ENCODE assay signal across 28 mouse cellular contexts in the genomic region with DNA sequence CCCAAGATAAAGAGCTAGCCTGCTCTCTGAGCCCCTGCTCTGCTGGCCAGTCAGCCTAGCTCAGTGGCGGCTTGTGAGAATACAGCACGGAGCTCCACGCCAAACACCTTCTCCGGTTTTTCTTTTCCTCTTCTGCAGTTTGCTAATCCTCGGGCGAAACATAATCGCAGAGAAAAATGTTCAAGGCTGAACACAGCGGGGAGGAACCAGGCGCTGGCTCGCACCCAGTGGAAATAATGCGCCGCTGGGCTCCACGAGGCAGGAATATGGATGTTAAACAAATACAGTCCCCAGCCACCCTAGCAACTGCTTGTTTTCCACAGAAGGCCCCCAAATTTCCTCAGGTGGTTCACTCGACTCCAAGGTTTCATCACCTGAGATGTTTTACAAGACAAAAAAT.
A peak's percentile ranks its signal among the peaks of the same experiment; 100 is the strongest.
DNase-seq lines count a peak whose midpoint lies in the region; ATAC-seq and TF ChIP-seq lines count a peak whose summit lies in the region.
"Had no signal": no experiment of that assay in that cellular context is flagged by ENCODE, and none has a peak within 500 bp of the region (broad histone marks: within the 10 kb centered on the region; RNA-seq: fewer than 3 reads in every experiment).

No protein-coding gene starts in this region.

- H3K9ac ChIP-seq in embryonic facial prominence, embryonic 13.5 days: no peak overlapping the region
- H3K9ac ChIP-seq in hindbrain, postnatal 0 days (replicated peaks; ENCODE audit: low read length): no peak overlapping the region
- H3K9ac ChIP-seq in hindbrain, embryonic 11.5 days (ENCODE audit: low read depth, low read length): no peak overlapping the region
- no peak overlapping the region for H3K9ac ChIP-seq in embryonic facial prominence, embryonic 14.5 days (ENCODE audit: low read depth, low read length)
- H3K9ac ChIP-seq in forebrain, embryonic 11.5 days (ENCODE audit: low read length): no peak overlapping the region
- H3K9ac ChIP-seq: embryonic facial prominence, embryonic 12.5 days; forebrain, embryonic 12.5 days; forebrain, postnatal 0 days; lung, embryonic 15.5 days had no signal

- H3K9me3 ChIP-seq in embryonic facial prominence, embryonic 13.5 days: no peaks in the 10 kb centered on the region
- H3K9me3 ChIP-seq in embryonic facial prominence, embryonic 10.5 days: no peaks in the 10 kb centered on the region
- no peaks in the 10 kb centered on the region for H3K9me3 ChIP-seq in hindbrain, postnatal 0 days (ENCODE audit: low read length)
- H3K9me3 ChIP-seq in hindbrain, embryonic 11.5 days (ENCODE audit: control insufficient read depth, low read length): no peaks in the 10 kb centered on the region
- 0 out of 2 replicates have a peak, but pooled peaks cover 5% of the 10 kb centered on the region for H3K9me3 ChIP-seq in E14TG2a.4 (ENCODE audit: low read length)
- H3K9me3 ChIP-seq in embryonic facial prominence, embryonic 14.5 days (ENCODE audit: control insufficient read depth, low read length): no peaks in the 10 kb centered on the region
- no peaks in the 10 kb centered on the region for H3K9me3 ChIP-seq in forebrain, embryonic 11.5 days (ENCODE audit: control insufficient read depth, low read length)
- H3K9me3 ChIP-seq: embryonic facial prominence, embryonic 12.5 days; forebrain, embryonic 12.5 days; lung, embryonic 15.5 days had no signal

- no peak overlapping the region for H3K4me2 ChIP-seq in embryonic facial prominence, embryonic 13.5 days
- no peak overlapping the region for H3K4me2 ChIP-seq in hindbrain, postnatal 0 days (ENCODE audit: low read depth, low read length)
- no peak overlapping the region for H3K4me2 ChIP-seq in hindbrain, embryonic 11.5 days (replicated peaks; ENCODE audit: low read depth, low read length)
- H3K4me2 ChIP-seq in embryonic facial prominence, embryonic 14.5 days (ENCODE audit: low read depth, low read length): no peak overlapping the region
- H3K4me2 ChIP-seq in forebrain, embryonic 11.5 days (ENCODE audit: low read depth, low read length, severe bottlenecking): no peak overlapping the region
- H3K4me2 ChIP-seq: embryonic facial prominence, embryonic 12.5 days; forebrain, embryonic 12.5 days; liver, embryonic 11.5 days; lung, embryonic 15.5 days; midbrain, embryonic 11.5 days had no signal

- ATAC-seq in embryonic facial prominence, embryonic 13.5 days (ENCODE audit: insufficient number of reproducible peaks, insufficient read depth, low FRiP score, low TSS enrichment, low read depth): no peak
- no peak for ATAC-seq in hindbrain, postnatal 0 days
- ATAC-seq in hindbrain, embryonic 11.5 days (ENCODE audit: low FRiP score): no peak
- ATAC-seq in embryonic facial prominence, embryonic 14.5 days (ENCODE audit: low read depth): no peak
- ATAC-seq in forebrain, embryonic 11.5 days (replicated peaks; ENCODE audit: low FRiP score): no peak
- ATAC-seq: CD4-positive, CD25-positive, alpha-beta regulatory T cell, adult 4 months; forebrain, postnatal 0 days; intestine, embryonic 16.5 days had no signal

- H3K27me3 ChIP-seq in embryonic facial prominence, embryonic 13.5 days: no peaks in the 10 kb centered on the region
- no peaks in the 10 kb centered on the region for H3K27me3 ChIP-seq in embryonic facial prominence, embryonic 10.5 days (replicated peaks; ENCODE audit: low read depth, poor library complexity, severe bottlenecking)
- no peaks in the 10 kb centered on the region for H3K27me3 ChIP-seq in hindbrain, postnatal 0 days (ENCODE audit: insufficient read depth, low read length)
- H3K27me3 ChIP-seq in hindbrain, embryonic 11.5 days (ENCODE audit: control insufficient read depth, insufficient read depth, low read length): no peaks in the 10 kb centered on the region
- H3K27me3 ChIP-seq in E14TG2a.4 (ENCODE audit: insufficient read depth, low read length): no peaks in the 10 kb centered on the region
- H3K27me3 ChIP-seq in embryonic facial prominence, embryonic 14.5 days (replicated peaks; ENCODE audit: control insufficient read depth, insufficient read depth, low read length): no peaks in the 10 kb centered on the region
- H3K27me3 ChIP-seq in forebrain, embryonic 11.5 days (ENCODE audit: control insufficient read depth, insufficient read depth, low read length): no peaks in the 10 kb centered on the region
- H3K27me3 ChIP-seq: embryonic facial prominence, embryonic 12.5 days; forebrain, embryonic 12.5 days; lung, embryonic 15.5 days had no signal

- no peak for TF ChIP-seq CTCF in hindbrain, postnatal 0 days (IDR thresholded peaks at IDR 0.05; ENCODE audit: low read depth)
- no peak for TF ChIP-seq CTCF in E14TG2a.4 (conservative IDR thresholded peaks at IDR 0.05; ENCODE audit: low read length)

- peak overlapping the region; percentile 18; the same call in 1 of the 2 replicates for H3K27ac ChIP-seq in embryonic facial prominence, embryonic 13.5 days
- H3K27ac ChIP-seq in embryonic facial prominence, embryonic 10.5 days (replicated peaks): no peak overlapping the region
- H3K27ac ChIP-seq in hindbrain, postnatal 0 days: no peak overlapping the region
- H3K27ac ChIP-seq in hindbrain, embryonic 11.5 days (ENCODE audit: low read depth, low read length): no peak overlapping the region
- peak overlapping the region; percentile 50; the same call in 1 of the 2 replicates for H3K27ac ChIP-seq in embryonic facial prominence, embryonic 14.5 days (replicated peaks; ENCODE audit: low read depth, low read length)
- no peak overlapping the region for H3K27ac ChIP-seq in forebrain, embryonic 11.5 days (ENCODE audit: low read depth, low read length)
- H3K27ac ChIP-seq: embryonic facial prominence, embryonic 12.5 days; forebrain, embryonic 12.5 days; kidney, postnatal 0 days; lung, embryonic 15.5 days had no signal

- no peak overlapping the region for H3K4me3 ChIP-seq in embryonic facial prominence, embryonic 13.5 days
- no peak overlapping the region for H3K4me3 ChIP-seq in embryonic facial prominence, embryonic 10.5 days
- H3K4me3 ChIP-seq in hindbrain, postnatal 0 days (ENCODE audit: low read length): no peak overlapping the region
- H3K4me3 ChIP-seq in hindbrain, embryonic 11.5 days (ENCODE audit: low read depth, low read length): no peak overlapping the region
- H3K4me3 ChIP-seq in E14TG2a.4 (replicated peaks; ENCODE audit: low read length): 0 out of 2 replicates have a peak overlapping the region, but pooled peaks have one; percentile 20
- no peak overlapping the region for H3K4me3 ChIP-seq in embryonic facial prominence, embryonic 14.5 days (ENCODE audit: low read depth, low read length)
- H3K4me3 ChIP-seq in forebrain, embryonic 11.5 days (ENCODE audit: low read depth, low read length): no peak overlapping the region
- H3K4me3 ChIP-seq: embryonic facial prominence, embryonic 12.5 days; erythroblast, embryonic 14.5 days; forebrain, embryonic 12.5 days; lung, embryonic 15.5 days had no signal

- no peak for DNase-seq in embryonic facial prominence, embryonic 10.5 days (ENCODE audit: low spot score)
- peak; percentile 46 for DNase-seq in hindbrain, postnatal 0 days (ENCODE audit: low spot score)
- no peak for DNase-seq in hindbrain, embryonic 11.5 days (ENCODE audit: low spot score)
- peak; percentile 64 for DNase-seq in embryonic facial prominence, embryonic 14.5 days (ENCODE audit: low spot score)
- DNase-seq in forebrain, embryonic 11.5 days (ENCODE audit: low spot score): no peak
- DNase-seq: adrenal gland, adult 8-10 months; cerebellum, adult 11-12 months; forebrain, postnatal 0 days; gastrocnemius, postnatal 14 days; heart, postnatal 14 days; kidney, adult 8-10 months; kidney, postnatal 4 days; lung, postnatal 36 days; right cerebral cortex, adult 18-20 months; spleen, adult 18-20 months; thymus, adult 2 months; thymus, postnatal 36 days had no signal

- H3K36me3 ChIP-seq in embryonic facial prominence, embryonic 13.5 days: no peaks in the 10 kb centered on the region
- no peaks in the 10 kb centered on the region for H3K36me3 ChIP-seq in embryonic facial prominence, embryonic 10.5 days (replicated peaks)
- no peaks in the 10 kb centered on the region for H3K36me3 ChIP-seq in hindbrain, postnatal 0 days (ENCODE audit: insufficient read depth, low read length)
- H3K36me3 ChIP-seq in hindbrain, embryonic 11.5 days (ENCODE audit: control insufficient read depth, insufficient read depth, low read length): no peaks in the 10 kb centered on the region
- H3K36me3 ChIP-seq in E14TG2a.4 (ENCODE audit: insufficient read depth, low read length): no peaks in the 10 kb centered on the region
- no peaks in the 10 kb centered on the region for H3K36me3 ChIP-seq in embryonic facial prominence, embryonic 14.5 days (ENCODE audit: control insufficient read depth, insufficient read depth, low read length)
- H3K36me3 ChIP-seq in forebrain, embryonic 11.5 days (ENCODE audit: control insufficient read depth, insufficient read depth, low read length): no peaks in the 10 kb centered on the region
- H3K36me3 ChIP-seq: embryonic facial prominence, embryonic 12.5 days; forebrain, embryonic 12.5 days; lung, embryonic 15.5 days had no signal

- WGBS in embryonic facial prominence, embryonic 13.5 days: 74% methylated on average over 14 of the region's 14 CpGs
- WGBS in embryonic facial prominence, embryonic 10.5 days: 93% methylated on average over 14 of the region's 14 CpGs
- WGBS in hindbrain, postnatal 0 days: 62% methylated on average over 14 of the region's 14 CpGs
- WGBS in hindbrain, embryonic 11.5 days: 93% methylated on average over 14 of the region's 14 CpGs
- 64% methylated on average over 14 of the region's 14 CpGs for WGBS in embryonic facial prominence, embryonic 14.5 days
- 91% methylated on average over 14 of the region's 14 CpGs for WGBS in forebrain, embryonic 11.5 days

- H3K4me1 ChIP-seq in embryonic facial prominence, embryonic 13.5 days: peaks cover 3% of the 10 kb centered on the region; the same call in 1 of the 2 replicates
- no peaks in the 10 kb centered on the region for H3K4me1 ChIP-seq in embryonic facial prominence, embryonic 10.5 days
- no peaks in the 10 kb centered on the region for H3K4me1 ChIP-seq in hindbrain, postnatal 0 days (ENCODE audit: insufficient read depth, low read length)
- no peaks in the 10 kb centered on the region for H3K4me1 ChIP-seq in hindbrain, embryonic 11.5 days (replicated peaks; ENCODE audit: control insufficient read depth, insufficient read depth, low read length)
- H3K4me1 ChIP-seq in E14TG2a.4 (replicated peaks; ENCODE audit: low read depth, low read length): no peaks in the 10 kb centered on the region
- H3K4me1 ChIP-seq in embryonic facial prominence, embryonic 14.5 days (ENCODE audit: control insufficient read depth, insufficient read depth, low read length): 0 out of 2 replicates have a peak, but pooled peaks cover 3% of the 10 kb centered on the region
- H3K4me1 ChIP-seq in forebrain, embryonic 11.5 days (replicated peaks; ENCODE audit: control insufficient read depth, insufficient read depth, low read length): no peaks in the 10 kb centered on the region
- H3K4me1 ChIP-seq: embryonic facial prominence, embryonic 12.5 days; forebrain, embryonic 12.5 days; lung, embryonic 15.5 days had no signal

Comparison
In these comparisons a context has a peak if more than half of its experiments do, and no peak if none do; other contexts are left out.
1. H3K27ac ChIP-seq: peak in embryonic facial prominence, embryonic 13.5 days (single experiment) and embryonic facial prominence, embryonic 14.5 days (single experiment); none in embryonic facial prominence, embryonic 10.5 days (single experiment), hindbrain, postnatal 0 days (single experiment), hindbrain, embryonic 11.5 days (single experiment) and forebrain, embryonic 11.5 days (single experiment).
2. DNase-seq: peak in hindbrain, postnatal 0 days (single experiment) and embryonic facial prominence, embryonic 14.5 days (single experiment); none in embryonic facial prominence, embryonic 10.5 days (single experiment), hindbrain, embryonic 11.5 days (single experiment) and forebrain, embryonic 11.5 days (single experiment).